Mouse (Mus musculus): ENCODE data around the gene Papolb.

DNA sequence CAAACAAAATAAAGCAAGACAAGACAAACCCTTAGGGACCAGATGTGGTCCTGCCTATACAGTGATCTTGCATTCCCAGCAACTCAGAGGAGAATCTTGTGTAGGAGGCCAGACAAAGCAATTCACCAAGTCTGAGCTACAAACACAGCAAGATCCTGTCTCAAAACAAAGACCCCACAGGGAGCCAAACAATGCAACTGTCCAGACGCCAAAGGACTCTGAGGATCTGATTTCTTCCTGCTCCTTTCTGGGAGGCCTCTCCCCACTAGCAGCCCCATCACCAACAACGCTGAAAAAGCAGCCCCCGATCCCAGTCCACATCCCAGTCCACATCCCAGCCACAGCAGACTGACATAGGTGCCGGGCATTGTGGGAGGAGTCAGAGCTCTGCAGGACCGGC is 16.5 kb upstream of the Papolb start:
- TF ChIP-seq CTCF (IDR thresholded peaks at IDR 0.05) (no peak), EP300 (IDR thresholded peaks at IDR 0.05) (no peak)
